Mouse (Mus musculus): ENCODE measurements around the gene Atxn1l.

GRCm38 (mm10) chr8:109694154-109694553, 43.4 kb downstream of the Atxn1l start:
- no peak for TF ChIP-seq BHLHE40 (IDR thresholded peaks at IDR 0.05; ENCODE audit: low read depth, low read length)
- TF ChIP-seq CHD2 (IDR thresholded peaks at IDR 0.05; ENCODE audit: low read length), result no peak
- TF ChIP-seq MAZ (IDR thresholded peaks at IDR 0.05; ENCODE audit: low read depth, low read length), result no peak
- no peak for TF ChIP-seq UBTF (IDR thresholded peaks at IDR 0.05; ENCODE audit: low read depth, low read length)
- no peak for TF ChIP-seq GABPA (IDR thresholded peaks at IDR 0.05; ENCODE audit: insufficient replicate concordance, low read depth, low read length)
- TF ChIP-seq EP300 (IDR thresholded peaks at IDR 0.05; ENCODE audit: low read length), result no peak
- TF ChIP-seq ELF1 (IDR thresholded peaks at IDR 0.05; ENCODE audit: low read depth, low read length), result peak; percentile 58
